Mouse (Mus musculus): ENCODE data around the gene Ppan. TPM values are rescaled to one million over a fixed set of nuclear protein-coding genes. Genes with fewer than 3 reads are reported as not detected.

Gene Ppan
- polyA plus RNA-seq, 1 experiment, result 73.8 TPM

- no peak for TF ChIP-seq CTCF (IDR thresholded peaks at IDR 0.05; ENCODE audit: borderline replicate concordance, extremely low read depth, insufficient read depth, insufficient read length)
- TF ChIP-seq POLR2A (IDR thresholded peaks at IDR 0.05; ENCODE audit: borderline replicate concordance, extremely low read depth, insufficient read depth, insufficient read length, poor library complexity, severe bottlenecking), result no peak
- no peak for DNase-seq (ENCODE audit: low read depth)
These were observed 9.9 kb downstream of the Ppan start for GRCm38 (mm10) chr9:20897736-20898510.

GRCm38 (mm10) chr9:20898511-20899073 lies 10.6 kb downstream of the Ppan start, which contains the start of gene Eif3g:
Eif3g (minus strand) TSS chr9:20898623.
- DNase-seq (ENCODE audit: low read depth), result peak; percentile 97
- TF ChIP-seq CTCF (IDR thresholded peaks at IDR 0.05; ENCODE audit: borderline replicate concordance, extremely low read depth, insufficient read depth, insufficient read length) (peak; percentile 96), POLR2A (IDR thresholded peaks at IDR 0.05; ENCODE audit: borderline replicate concordance, extremely low read depth, insufficient read depth, insufficient read length, poor library complexity, severe bottlenecking) (peak; percentile 67; the same call in 1 of the 2 replicates)

- TF ChIP-seq POLR2A (IDR thresholded peaks at IDR 0.05; ENCODE audit: borderline replicate concordance, extremely low read depth, insufficient read depth, insufficient read length, poor library complexity, severe bottlenecking) (no peak), CTCF (IDR thresholded peaks at IDR 0.05; ENCODE audit: borderline replicate concordance, extremely low read depth, insufficient read depth, insufficient read length) (peak; percentile 54; the same call in 1 of the 2 replicates)
- DNase-seq (ENCODE audit: low read depth), result peak; percentile 61
These were observed 13.6 kb downstream of the Ppan start for GRCm38 (mm10) chr9:20901466-20902173.

- DNase-seq (ENCODE audit: low read depth), result no peak
- TF ChIP-seq CTCF (IDR thresholded peaks at IDR 0.05; ENCODE audit: borderline replicate concordance, extremely low read depth, insufficient read depth, insufficient read length) (no peak), POLR2A (IDR thresholded peaks at IDR 0.05; ENCODE audit: borderline replicate concordance, extremely low read depth, insufficient read depth, insufficient read length, poor library complexity, severe bottlenecking) (no peak)
These were observed 14.2 kb downstream of the Ppan start for GRCm38 (mm10) chr9:20902174-20902491.

GRCm38 (mm10) chr9:20909948-20910347 lies 22.0 kb downstream of the Ppan start:
- TF ChIP-seq CTCF (IDR thresholded peaks at IDR 0.05; ENCODE audit: borderline replicate concordance, extremely low read depth, insufficient read depth, insufficient read length) (no peak), POLR2A (IDR thresholded peaks at IDR 0.05; ENCODE audit: borderline replicate concordance, extremely low read depth, insufficient read depth, insufficient read length, poor library complexity, severe bottlenecking) (no peak)
- DNase-seq (ENCODE audit: low read depth), result no peak

- no peak for DNase-seq (ENCODE audit: low read depth)
- TF ChIP-seq POLR2A (IDR thresholded peaks at IDR 0.05; ENCODE audit: borderline replicate concordance, extremely low read depth, insufficient read depth, insufficient read length, poor library complexity, severe bottlenecking) (no peak), CTCF (IDR thresholded peaks at IDR 0.05; ENCODE audit: borderline replicate concordance, extremely low read depth, insufficient read depth, insufficient read length) (peak; percentile 20; the same call in 1 of the 2 replicates)
These were observed 28.2 kb downstream of the Ppan start for GRCm38 (mm10) chr9:20916160-20916559.

- DNase-seq (ENCODE audit: low read depth), result no peak
- TF ChIP-seq POLR2A (IDR thresholded peaks at IDR 0.05; ENCODE audit: borderline replicate concordance, extremely low read depth, insufficient read depth, insufficient read length, poor library complexity, severe bottlenecking), result no peak
- TF ChIP-seq CTCF (IDR thresholded peaks at IDR 0.05; ENCODE audit: borderline replicate concordance, extremely low read depth, insufficient read depth, insufficient read length), result no peak
These were observed 35.3 kb downstream of the Ppan start for GRCm38 (mm10) chr9:20923258-20923657.

Other genes with a start within 250 kb of the Ppan start
- 360 and 463 TPM in 2 replicates for gene Ubl5, start 245.3 kb upstream of the Ppan start, polyA plus RNA-seq (2012; rRNA removed)
- gene Fbxl12, start 243.4 kb upstream of the Ppan start, polyA plus RNA-seq (2012; rRNA removed), result 34.7 and 40.0 TPM in 2 replicates
- 34.4 and 41.6 TPM in 2 replicates for gene Pin1, start 236.1 kb upstream of the Ppan start, polyA plus RNA-seq (2012; rRNA removed)
- 139 and 162 TPM in 2 replicates for gene Olfm2, start 141.8 kb upstream of the Ppan start, polyA plus RNA-seq (2012; rRNA removed)
- gene Col5a3, start 73.1 kb upstream of the Ppan start, polyA plus RNA-seq (2012; rRNA removed), result 0.85 and 1.2 TPM in 2 replicates
- not detected in 2 replicates for gene Rdh8, start 69.7 kb upstream of the Ppan start, polyA plus RNA-seq (2012; rRNA removed)
- 6.6 and 8.7 TPM in 2 replicates for gene A230050P20Rik, start 19.5 kb upstream of the Ppan start, polyA plus RNA-seq (2012; rRNA removed)
- 11.7 and 13.9 TPM in 2 replicates for gene Angptl6, start 8.4 kb upstream of the Ppan start, polyA plus RNA-seq (2012; rRNA removed)
- gene Eif3g, start 10.4 kb downstream of the Ppan start, polyA plus RNA-seq (2012; rRNA removed), result 144 and 152 TPM in 2 replicates
- gene Dnmt1, start 71.7 kb downstream of the Ppan start, polyA plus RNA-seq (2012; rRNA removed), result 90.1 and 103 TPM in 2 replicates
- gene S1pr2, start 88.6 kb downstream of the Ppan start, polyA plus RNA-seq (2012; rRNA removed), result 4.7 and 6.0 TPM in 2 replicates
- gene Mrpl4, start 114.6 kb downstream of the Ppan start, polyA plus RNA-seq (2012; rRNA removed), result 81.1 and 85.4 TPM in 2 replicates
- 3.0 and 3.9 TPM in 2 replicates for gene Icam1, start 127.8 kb downstream of the Ppan start, polyA plus RNA-seq (2012; rRNA removed)
- 0.08 and 0.13 TPM in 2 replicates for gene Icam4, start 141.2 kb downstream of the Ppan start, polyA plus RNA-seq (2012; rRNA removed)
- gene Icam5, start 143.9 kb downstream of the Ppan start, polyA plus RNA-seq (2012; rRNA removed), result 1.0 and 1.5 TPM in 2 replicates
- 1.3 and 2.1 TPM in 2 replicates for gene Zglp1, start 178.9 kb downstream of the Ppan start, polyA plus RNA-seq (2012; rRNA removed)
- 2.9 and 3.0 TPM in 2 replicates for gene Gm49373, start 184.9 kb downstream of the Ppan start, polyA plus RNA-seq (2012; rRNA removed)
- 68.4 and 86.0 TPM in 2 replicates for gene Fdx1l, start 185.4 kb downstream of the Ppan start, polyA plus RNA-seq (2012; rRNA removed)
- 4.8 and 5.6 TPM in 2 replicates for gene Gm38431, start 203.8 kb downstream of the Ppan start, polyA plus RNA-seq (2012; rRNA removed)
- gene Raver1, start 203.8 kb downstream of the Ppan start, polyA plus RNA-seq (2012; rRNA removed), result 65.6 and 70.2 TPM in 2 replicates
- gene Tyk2, start 243.1 kb downstream of the Ppan start, polyA plus RNA-seq (2012; rRNA removed), result 16.2 and 20.0 TPM in 2 replicates

Data from brain, embryonic 14.5 days (tissue).